Mouse (Mus musculus): ENCODE data around the gene Olfr353.

The Olfr353 gene

DNA sequence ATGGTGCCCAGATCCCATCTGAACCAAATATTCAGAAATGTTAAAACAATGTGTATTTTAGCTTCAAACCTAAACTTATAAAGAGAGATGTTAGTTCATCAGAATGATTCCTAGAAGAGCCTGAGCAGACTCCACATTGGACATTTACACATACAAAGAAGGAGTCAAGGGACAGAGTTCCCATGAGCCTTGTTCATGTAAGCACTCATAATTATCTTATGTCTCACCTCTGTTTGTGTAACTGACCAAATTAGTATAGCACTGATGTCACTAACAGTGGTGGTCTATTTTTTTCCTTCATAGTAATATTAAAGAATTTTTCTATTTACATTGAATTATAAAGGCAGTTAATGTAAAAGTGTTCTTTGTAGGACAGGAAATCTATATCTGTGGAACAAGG is at the start of gene Olfr353:
Gene Olfr353, minus strand, starts transcription at position 101 of the 400 bp plus-strand sequence.
- no peak for DNase-seq

DNA sequence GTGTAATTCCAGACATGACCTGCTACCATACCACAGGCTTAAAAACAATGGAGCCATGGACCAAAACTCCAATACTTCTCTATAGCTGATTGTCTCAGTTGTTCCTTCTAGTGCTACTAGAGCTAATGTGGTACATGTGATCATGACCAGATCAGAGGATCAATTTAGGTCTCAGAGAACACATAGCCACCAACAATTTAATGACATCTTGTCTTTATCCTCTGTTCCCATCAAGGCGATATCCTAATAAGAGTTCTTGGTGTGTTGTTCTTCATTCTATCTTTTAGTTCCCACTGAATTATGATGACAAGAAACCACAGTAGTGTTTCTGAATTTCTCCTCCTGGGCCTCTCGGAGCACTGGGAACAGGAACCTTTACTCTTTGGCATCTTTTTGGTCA is 44.1 kb upstream of the Olfr353 start, which contains the start of gene Olfr356:
Gene Olfr356, plus strand, starts transcription at position 301 of the 400 bp plus-strand sequence.
- DNase-seq = no peak

DNA sequence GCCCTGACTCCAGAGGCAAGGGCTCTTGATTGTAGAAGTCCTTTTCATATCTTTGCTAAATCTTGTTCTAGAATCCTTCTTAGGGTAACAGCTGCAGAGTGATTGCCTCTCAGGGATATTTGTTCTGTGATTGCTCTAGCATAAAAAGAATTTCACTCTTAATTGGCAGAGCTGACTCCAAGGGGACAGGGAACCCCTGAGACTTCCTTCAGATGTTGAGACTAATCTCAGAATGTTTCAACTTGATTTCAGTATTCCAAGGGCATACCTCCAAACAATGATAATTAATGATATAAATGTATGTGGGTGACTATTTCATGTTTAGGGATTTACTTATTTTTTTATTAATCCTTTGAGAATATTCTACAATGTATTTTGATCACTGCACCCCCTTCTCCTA is 36.1 kb upstream of the Olfr353 start, which contains the start of gene Olfr355:
Gene Olfr355, minus strand, starts transcription at position 101 of the 400 bp plus-strand sequence.
- DNase-seq = no peak

DNA sequence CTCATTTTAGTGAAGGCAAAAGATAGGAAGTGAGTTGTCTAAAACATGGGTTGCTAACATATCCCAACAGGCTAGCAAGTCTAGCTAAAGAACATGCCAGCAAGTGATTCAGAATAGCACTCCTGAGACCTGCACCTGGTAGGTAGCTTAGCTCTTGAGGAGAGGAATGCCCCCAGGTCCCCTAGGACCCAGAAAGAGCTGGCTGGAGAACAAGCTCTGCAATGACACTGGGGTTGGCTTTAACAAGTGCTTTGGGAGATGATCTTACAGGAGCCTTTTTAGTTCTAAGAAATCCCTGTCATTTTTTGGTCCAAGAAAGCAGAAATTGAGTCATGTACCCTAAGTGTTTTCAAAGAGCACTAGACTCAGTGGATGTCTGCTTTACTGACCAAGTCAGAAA is 12.6 kb upstream of the Olfr353 start, which contains the start of gene Olfr354:
Gene Olfr354, plus strand, starts transcription at position 301 of the 400 bp plus-strand sequence.
- DNase-seq = no peak

DNA sequence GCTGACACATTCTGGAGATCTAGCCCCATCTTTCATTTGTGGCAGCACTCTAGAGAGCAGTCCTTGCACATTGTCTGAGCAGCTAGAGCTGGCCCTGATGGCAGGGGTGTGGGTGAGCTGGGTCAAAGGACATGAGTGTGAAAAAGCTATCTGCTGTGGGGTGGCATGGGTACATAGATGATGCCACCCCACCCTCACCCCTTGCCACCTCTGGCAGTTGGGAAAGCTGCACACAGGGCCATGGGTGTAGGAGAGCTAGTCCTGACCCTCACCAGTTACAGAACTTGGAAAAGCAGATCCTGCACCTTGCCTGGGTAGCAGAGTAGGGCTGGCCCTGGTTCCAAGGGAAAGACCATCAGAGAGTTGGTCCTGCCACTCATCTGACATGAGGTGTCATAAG is 4.4 kb upstream of the Olfr353 start:
- no peak for DNase-seq

DNA sequence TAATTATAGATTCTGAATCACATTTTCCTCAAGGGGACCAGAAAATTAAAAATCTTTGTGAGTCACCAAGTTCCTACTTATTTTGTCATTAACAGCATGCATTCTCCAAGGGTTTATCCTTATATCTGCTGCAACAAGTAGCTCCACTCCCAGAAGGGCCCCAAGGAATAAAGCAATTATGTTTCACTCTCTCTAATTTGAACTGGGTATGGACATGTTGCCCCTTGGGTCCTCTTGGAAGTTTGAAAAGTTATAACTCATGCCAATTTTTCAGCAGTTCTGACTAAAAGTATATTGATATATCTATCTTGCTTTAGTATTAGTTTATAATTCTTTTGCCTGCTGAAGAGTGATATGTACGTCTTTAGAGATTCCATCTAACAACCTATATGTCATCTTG is 24.6 kb downstream of the Olfr353 start, which contains the start of gene Olfr352:
Gene Olfr352, plus strand, starts transcription at position 301 of the 400 bp plus-strand sequence.
- DNase-seq = no peak

DNA sequence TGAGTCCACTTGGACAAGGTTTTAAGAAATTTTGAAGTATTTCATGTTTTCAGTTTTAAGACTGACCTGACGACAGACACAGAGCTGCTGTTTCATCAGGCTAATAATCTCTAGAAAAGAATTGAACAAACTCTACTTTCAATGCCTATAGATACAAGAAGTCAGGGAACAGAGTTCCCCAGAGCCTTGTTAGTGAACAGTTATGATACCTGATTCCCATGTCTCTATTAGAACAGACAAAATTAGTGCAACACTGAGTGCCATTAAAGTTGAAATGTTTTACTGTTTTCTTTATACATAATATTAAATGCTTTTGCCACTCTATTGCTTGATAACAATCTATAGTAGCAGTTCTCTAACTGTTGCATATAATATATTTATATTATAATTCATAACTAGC is 30.2 kb downstream of the Olfr353 start, which contains the start of gene Olfr351:
Gene Olfr351, minus strand, starts transcription at position 101 of the 400 bp plus-strand sequence.
- DNase-seq = no peak

DNA sequence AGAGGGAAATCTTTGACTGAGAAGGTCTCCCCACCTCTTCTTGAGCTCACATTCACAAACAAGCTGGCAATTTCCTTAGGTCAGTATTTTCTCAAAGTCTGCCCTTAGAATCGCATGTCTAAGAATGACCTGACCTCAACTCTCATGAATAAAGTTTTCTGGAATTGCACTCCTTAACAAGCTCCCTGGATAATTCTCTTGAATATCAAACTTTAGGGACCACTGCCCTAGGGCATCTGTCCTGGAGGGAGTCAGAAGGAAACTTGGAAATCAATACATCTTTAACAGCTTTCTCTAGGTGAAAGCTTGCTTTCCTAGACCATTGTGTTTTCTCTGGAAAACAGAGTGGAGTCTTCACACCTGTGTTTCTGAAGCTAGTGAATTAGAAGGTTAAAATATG is 46.7 kb downstream of the Olfr353 start, which contains the start of gene Olfr350:
Gene Olfr350, plus strand, starts transcription at position 301 of the 400 bp plus-strand sequence.
- DNase-seq = no peak

Measured in thymus, postnatal 36 days (tissue).